Mouse (Mus musculus): ENCODE data around the gene Drap1.

The Drap1 gene

DNA sequence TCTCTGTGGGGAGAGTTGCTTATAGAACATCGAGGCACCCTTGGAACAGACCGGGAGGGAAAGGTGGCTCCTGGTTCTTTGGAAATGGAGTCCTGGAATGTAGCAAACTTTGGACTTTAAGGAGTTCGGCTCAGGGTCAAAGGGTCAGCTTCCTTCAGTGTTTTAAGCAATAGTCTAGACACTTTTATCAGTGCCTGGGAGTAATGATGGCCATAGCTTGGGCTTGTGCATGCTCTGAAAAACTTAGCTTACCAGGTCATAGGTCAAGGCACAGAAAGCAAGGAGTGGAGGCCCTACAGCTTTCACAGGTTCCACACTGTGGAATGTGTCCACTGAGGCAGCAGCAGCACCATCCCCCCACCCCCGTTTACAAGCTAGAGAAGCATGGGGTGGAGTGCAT lies 50.0 kb downstream of the Drap1 start:
- DNase-seq = no peak

DNA sequence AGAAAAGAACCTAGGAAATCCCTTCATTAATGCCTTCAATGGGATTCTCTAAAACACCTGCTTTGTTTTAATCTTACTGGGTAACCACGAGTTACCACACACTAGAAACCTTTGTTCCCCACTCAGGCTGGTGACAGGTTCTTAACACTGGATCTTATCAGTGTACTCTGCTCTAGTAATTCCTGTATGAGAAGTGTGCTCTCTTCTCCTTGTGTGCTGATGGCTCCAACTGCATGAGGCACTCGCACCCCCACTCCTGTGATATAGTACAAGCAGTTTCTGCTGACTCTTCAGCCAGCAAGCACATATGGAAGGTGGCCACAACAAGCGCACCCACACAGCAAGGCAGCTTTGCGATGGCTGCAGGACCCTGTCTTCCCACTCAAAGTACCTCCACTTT lies 50.6 kb downstream of the Drap1 start:
- no peak for DNase-seq
